Mouse (Mus musculus) left cerebral cortex, adult 6 months (tissue): ENCODE results near the gene Srr. TPM values are rescaled to one million over a fixed set of nuclear protein-coding genes. Genes with fewer than 3 reads are reported as not detected.

Source experiments
- long read RNA-seq, 2 experiments: library from polyadenylated mRNA; unstranded; transcript quantifications; one replicate each; pipeline ENCODE4 v2.0.0; 2019 to 2020
- polyA plus RNA-seq: library from polyadenylated mRNA; unstranded; fragments of <200 nt; fragmentation: Nextera tagmentation; gene quantifications from 2 replicates; pipeline ENCODE4 v1.2.3, GENCODE M21; 2021

Gene Srr
- 52.9 and 63.0 TPM in 2 replicates for polyA plus RNA-seq
- long read RNA-seq, experiment 1, transcript Srr-201 (9 exons, 3,699 nt), result minor isoform, 54 of 222 reads
- long read RNA-seq, experiment 1, transcript Srr-204 (8 exons, 3,183 nt), result major isoform, 98 of 222 reads
- long read RNA-seq, experiment 1, partial matches to known transcripts, result 11 of 222 reads
- long read RNA-seq, experiment 1, other reads (novel, unspliced or antisense), result 59 of 222 reads
- long read RNA-seq, experiment 2, transcript Srr-204 (8 exons, 3,183 nt), result major isoform, 24 of 84 reads
- long read RNA-seq, experiment 2, transcript Srr-201 (9 exons, 3,699 nt), result minor isoform, 6 of 84 reads
- long read RNA-seq, experiment 2, partial matches to known transcripts, result 9 of 84 reads
- long read RNA-seq, experiment 2, other reads (novel, unspliced or antisense), result 45 of 84 reads

GRCm38 (mm10) chr11:74925577-74926387, at the start of gene Srr, which contains the start of gene Smg6:
Gene Srr (minus strand): TSS chr11:74925948.
Gene Smg6 (plus strand): TSS chr11:74925823.

GRCm38 (mm10) chr11:74897678-74898516, 27.9 kb downstream of the Srr start, which contains the start of gene Tsr1:
Gene Tsr1 (plus strand): TSS chr11:74898071.

GRCm38 (mm10) chr11:74896901-74897677, 28.7 kb downstream of the Srr start, which contains the start of gene Sgsm2:
Gene Sgsm2 (minus strand): TSS chr11:74897060.

Other genes with a start within 250 kb of the Srr start
- 32.7 and 49.6 TPM in 2 replicates for gene Pafah1b1, start 201.3 kb downstream of the Srr start, polyA plus RNA-seq
- 13.4 and 15.7 TPM in 2 replicates for gene Mettl16, start 155.1 kb downstream of the Srr start, polyA plus RNA-seq
- gene Mnt, start 95.0 kb downstream of the Srr start, polyA plus RNA-seq, result 3.3 and 9.7 TPM in 2 replicates
- 6.1 and 23.8 TPM in 2 replicates for gene Sgsm2, start 28.9 kb downstream of the Srr start, polyA plus RNA-seq
- gene Tsr1, start 27.9 kb downstream of the Srr start, polyA plus RNA-seq, result 11.4 and 14.3 TPM in 2 replicates
- gene Smg6, start 125 bp downstream of the Srr start, polyA plus RNA-seq, result 4.0 and 5.2 TPM in 2 replicates
- gene Hic1, start 243.6 kb upstream of the Srr start, polyA plus RNA-seq, result 0.38 and 1.1 TPM in 2 replicates